Mouse (Mus musculus) ES-E14 (cell line): ENCODE measurements around the gene Npl.

Source experiments
- CHD2 ChIP-seq: IDR thresholded peaks from 2 replicates; pipeline ENCODE4 v1.6.1; 2014; ENCODE audit warnings: mild to moderate bottlenecking, low read depth, low read length, inconsistent platforms
- HCFC1 ChIP-seq: IDR thresholded peaks from 2 replicates; pipeline ENCODE4 v1.6.1; 2012; ENCODE audit warnings: low read length, inconsistent platforms, borderline replicate concordance; ENCODE audit not compliant: insufficient read depth
- MAFK ChIP-seq: IDR thresholded peaks from 2 replicates; pipeline ENCODE4 v1.6.1; 2014; ENCODE audit warnings: mild to moderate bottlenecking, low read depth, low read length, inconsistent platforms; ENCODE audit not compliant: insufficient read depth
- ZC3H11A ChIP-seq: IDR thresholded peaks from 2 replicates; pipeline ENCODE4 v1.6.1; 2012; ENCODE audit warnings: low read depth, mild to moderate bottlenecking, inconsistent platforms, low read length, borderline replicate concordance

DNA sequence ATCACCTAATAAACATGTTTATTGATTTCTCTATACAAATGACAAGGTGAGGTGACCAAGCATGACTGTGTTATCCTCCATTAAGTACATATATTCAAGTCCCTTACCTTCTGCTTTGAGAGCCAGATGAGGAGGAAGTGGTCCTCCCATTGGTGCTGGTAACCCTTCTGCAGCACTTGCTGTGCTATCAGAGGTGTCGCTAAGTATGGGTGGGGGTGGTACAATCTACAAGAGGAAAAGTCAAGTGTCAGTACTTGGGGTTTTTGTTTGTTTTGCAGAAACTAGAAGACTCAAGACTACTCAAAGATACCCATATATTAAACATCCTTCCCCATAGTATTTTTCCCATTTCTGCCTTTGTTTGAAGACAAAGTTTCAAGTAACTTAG, 68.8 kb downstream of the Npl start:
- no peak for TF ChIP-seq HCFC1
- TF ChIP-seq MAFK = no peak
- TF ChIP-seq ZC3H11A = no peak
- TF ChIP-seq CHD2 = no peak
